Mouse (Mus musculus): ENCODE data around the gene Fras1. TPM values are rescaled to one million over a fixed set of nuclear protein-coding genes. Genes with fewer than 3 reads are reported as not detected.

The Fras1 gene
- polyA plus RNA-seq, 1 experiment, result 0.22 TPM

DNA sequence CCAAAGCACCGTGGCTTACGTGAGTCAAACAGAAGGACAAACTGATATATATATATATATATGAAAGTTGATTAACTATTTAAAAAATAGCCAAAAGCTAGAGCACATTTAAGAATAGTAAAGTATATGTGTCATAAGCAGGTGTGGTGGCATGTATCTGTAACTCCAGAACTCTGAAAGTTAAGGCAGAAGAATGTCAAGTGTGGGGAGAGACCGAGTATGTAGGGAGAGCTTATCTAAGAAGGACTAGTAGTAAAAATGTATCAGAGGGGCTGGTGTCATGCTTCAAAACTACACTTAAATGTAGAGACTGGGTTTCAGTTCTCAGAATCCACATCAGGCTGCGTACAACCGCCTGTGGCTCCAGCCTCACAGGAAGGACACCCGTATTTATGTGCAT is 423.7 kb downstream of the Fras1 start:
- Histone ChIP-seq H3K4me3 (ENCODE audit: control insufficient read depth, low read depth, low read length) (no peak overlapping the region), H3K36me3 (ENCODE audit: control insufficient read depth, insufficient read depth, low read length) (no peaks in the 10 kb centered on the region), H3K4me1 (ENCODE audit: control insufficient read depth, insufficient read depth, low read length) (peaks cover 4% of the 10 kb centered on the region), H3K27ac (ENCODE audit: control insufficient read depth, insufficient read depth, low read depth, low read length) (no peak overlapping the region), H3K27me3 (ENCODE audit: control insufficient read depth, insufficient read depth, low read length) (no peaks in the 10 kb centered on the region)
- TF ChIP-seq CTCF (IDR thresholded peaks at IDR 0.05; ENCODE audit: control insufficient read depth, insufficient read depth, insufficient replicate concordance, low read depth, low read length) (no peak), POLR2A (IDR thresholded peaks at IDR 0.05; ENCODE audit: control insufficient read depth, low read depth, low read length) (no peak)

DNA sequence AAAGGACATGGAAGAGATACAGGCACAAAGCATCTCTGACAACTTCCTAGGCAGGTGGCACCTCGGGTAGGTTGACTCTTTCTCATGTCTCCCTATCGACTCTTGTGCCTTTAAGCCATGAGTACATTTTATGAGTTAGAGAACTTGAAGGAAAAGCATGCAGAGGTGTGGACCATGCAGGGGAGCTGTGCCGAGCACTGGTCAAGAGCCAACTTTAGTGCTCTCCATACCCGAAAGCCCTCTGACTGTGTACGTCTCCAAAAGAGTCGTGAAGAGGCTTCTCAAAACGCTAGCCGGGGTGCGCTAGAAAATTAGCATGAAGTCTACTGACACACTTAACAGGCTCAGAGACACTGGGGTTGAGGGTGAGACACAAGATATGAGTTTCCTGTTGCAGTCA is 425.4 kb downstream of the Fras1 start:
- no peak overlapping the region for H3K4me3 ChIP-seq (ENCODE audit: control insufficient read depth, low read depth, low read length)
- no peaks in the 10 kb centered on the region for H3K36me3 ChIP-seq (ENCODE audit: control insufficient read depth, insufficient read depth, low read length)
- TF ChIP-seq CTCF (IDR thresholded peaks at IDR 0.05; ENCODE audit: control insufficient read depth, insufficient read depth, insufficient replicate concordance, low read depth, low read length) (no peak), POLR2A (IDR thresholded peaks at IDR 0.05; ENCODE audit: control insufficient read depth, low read depth, low read length) (no peak)
- no peaks in the 10 kb centered on the region for H3K4me1 ChIP-seq (ENCODE audit: control insufficient read depth, insufficient read depth, low read length)
- no peaks in the 10 kb centered on the region for H3K27me3 ChIP-seq (ENCODE audit: control insufficient read depth, insufficient read depth, low read length)
- H3K27ac ChIP-seq (ENCODE audit: control insufficient read depth, insufficient read depth, low read depth, low read length), result no peak overlapping the region

GRCm38 (mm10) chr5:96799969-96800368 is 426.2 kb downstream of the Fras1 start:
- TF ChIP-seq POLR2A (IDR thresholded peaks at IDR 0.05; ENCODE audit: control insufficient read depth, low read depth, low read length) (no peak), CTCF (IDR thresholded peaks at IDR 0.05; ENCODE audit: control insufficient read depth, insufficient read depth, insufficient replicate concordance, low read depth, low read length) (no peak)
- Histone ChIP-seq H3K4me1 (ENCODE audit: control insufficient read depth, insufficient read depth, low read length) (no peaks in the 10 kb centered on the region), H3K27me3 (ENCODE audit: control insufficient read depth, insufficient read depth, low read length) (no peaks in the 10 kb centered on the region)

DNA sequence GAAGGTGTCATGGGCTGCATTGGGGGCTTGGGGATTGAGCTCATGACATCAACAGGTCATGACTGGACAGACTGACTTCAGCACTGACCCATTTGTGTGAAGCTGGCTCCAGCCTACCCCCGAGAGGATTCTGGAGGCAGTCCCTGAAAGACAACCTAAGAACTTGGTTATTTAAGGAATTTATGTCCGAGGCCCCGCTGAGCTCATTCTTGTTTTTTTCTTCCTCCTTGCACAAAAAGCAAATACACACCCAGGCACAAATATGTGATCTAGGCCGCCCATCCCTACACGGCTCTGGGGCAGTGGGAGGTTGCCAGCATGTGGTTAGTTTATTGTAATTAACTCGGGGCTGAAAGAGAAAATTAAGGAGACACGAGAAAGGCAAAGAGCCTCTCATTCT is 428.4 kb downstream of the Fras1 start:
- TF ChIP-seq CTCF (IDR thresholded peaks at IDR 0.05; ENCODE audit: control insufficient read depth, insufficient read depth, insufficient replicate concordance, low read depth, low read length) (no peak), POLR2A (IDR thresholded peaks at IDR 0.05; ENCODE audit: control insufficient read depth, low read depth, low read length) (no peak)
- Histone ChIP-seq H3K36me3 (ENCODE audit: control insufficient read depth, insufficient read depth, low read length) (no peaks in the 10 kb centered on the region), H3K4me3 (ENCODE audit: control insufficient read depth, low read depth, low read length) (no peak overlapping the region), H3K27me3 (ENCODE audit: control insufficient read depth, insufficient read depth, low read length) (no peaks in the 10 kb centered on the region), H3K4me1 (ENCODE audit: control insufficient read depth, insufficient read depth, low read length) (no peaks in the 10 kb centered on the region), H3K27ac (ENCODE audit: control insufficient read depth, insufficient read depth, low read depth, low read length) (no peak overlapping the region)

More at GRCm38 (mm10) chr5:96799969-96800368, 426.2 kb downstream of the Fras1 start:
- H3K36me3 ChIP-seq (ENCODE audit: control insufficient read depth, insufficient read depth, low read length), result no peaks in the 10 kb centered on the region
- H3K4me3 ChIP-seq (ENCODE audit: control insufficient read depth, low read depth, low read length), result no peak overlapping the region
- no peak overlapping the region for H3K27ac ChIP-seq (ENCODE audit: control insufficient read depth, insufficient read depth, low read depth, low read length)

DNA sequence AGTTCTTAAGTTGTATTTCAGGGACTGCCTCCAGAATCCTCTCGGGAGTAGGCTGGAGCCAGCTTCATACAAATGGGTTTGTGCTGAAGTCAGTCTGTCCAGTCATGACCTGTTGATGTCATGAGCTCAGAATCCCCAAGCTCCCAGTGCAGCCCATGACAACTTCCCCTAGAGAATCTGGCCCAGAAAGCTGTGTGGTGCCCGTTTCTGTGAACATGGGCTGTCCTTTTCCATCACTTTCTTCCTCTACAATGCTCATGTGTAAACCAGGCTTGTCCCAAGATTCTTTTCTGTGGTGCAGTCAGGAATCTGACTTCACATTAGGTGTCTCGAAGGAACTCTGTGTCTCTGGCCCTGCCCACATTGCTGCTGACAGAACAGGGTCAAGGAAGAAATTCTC is 429.3 kb downstream of the Fras1 start:
- Histone ChIP-seq H3K27ac (ENCODE audit: control insufficient read depth, insufficient read depth, low read depth, low read length) (no peak overlapping the region), H3K4me3 (ENCODE audit: control insufficient read depth, low read depth, low read length) (no peak overlapping the region), H3K4me1 (ENCODE audit: control insufficient read depth, insufficient read depth, low read length) (no peaks in the 10 kb centered on the region), H3K36me3 (ENCODE audit: control insufficient read depth, insufficient read depth, low read length) (no peaks in the 10 kb centered on the region), H3K27me3 (ENCODE audit: control insufficient read depth, insufficient read depth, low read length) (no peaks in the 10 kb centered on the region)
- no peak for TF ChIP-seq CTCF (IDR thresholded peaks at IDR 0.05; ENCODE audit: control insufficient read depth, insufficient read depth, insufficient replicate concordance, low read depth, low read length)
- TF ChIP-seq POLR2A (IDR thresholded peaks at IDR 0.05; ENCODE audit: control insufficient read depth, low read depth, low read length), result no peak

- H3K36me3 ChIP-seq (ENCODE audit: control insufficient read depth, insufficient read depth, low read length), result no peaks in the 10 kb centered on the region
- H3K4me1 ChIP-seq (ENCODE audit: control insufficient read depth, insufficient read depth, low read length), result no peaks in the 10 kb centered on the region
- H3K27ac ChIP-seq (ENCODE audit: control insufficient read depth, insufficient read depth, low read depth, low read length), result no peak overlapping the region
- TF ChIP-seq CTCF (IDR thresholded peaks at IDR 0.05; ENCODE audit: control insufficient read depth, insufficient read depth, insufficient replicate concordance, low read depth, low read length) (no peak), POLR2A (IDR thresholded peaks at IDR 0.05; ENCODE audit: control insufficient read depth, low read depth, low read length) (no peak)
- H3K27me3 ChIP-seq (ENCODE audit: control insufficient read depth, insufficient read depth, low read length), result no peaks in the 10 kb centered on the region
- H3K4me3 ChIP-seq (ENCODE audit: control insufficient read depth, low read depth, low read length), result no peak overlapping the region
Measured at GRCm38 (mm10) chr5:96804304-96804703, 430.5 kb downstream of the Fras1 start.

- Histone ChIP-seq H3K27ac (ENCODE audit: control insufficient read depth, insufficient read depth, low read depth, low read length) (no peak overlapping the region), H3K4me3 (ENCODE audit: control insufficient read depth, low read depth, low read length) (no peak overlapping the region), H3K4me1 (ENCODE audit: control insufficient read depth, insufficient read depth, low read length) (no peaks in the 10 kb centered on the region), H3K36me3 (ENCODE audit: control insufficient read depth, insufficient read depth, low read length) (no peaks in the 10 kb centered on the region), H3K27me3 (ENCODE audit: control insufficient read depth, insufficient read depth, low read length) (no peaks in the 10 kb centered on the region)
- TF ChIP-seq POLR2A (IDR thresholded peaks at IDR 0.05; ENCODE audit: control insufficient read depth, low read depth, low read length), result no peak
- no peak for TF ChIP-seq CTCF (IDR thresholded peaks at IDR 0.05; ENCODE audit: control insufficient read depth, insufficient read depth, insufficient replicate concordance, low read depth, low read length)
Measured at GRCm38 (mm10) chr5:96804813-96805212, 431.1 kb downstream of the Fras1 start.

GRCm38 (mm10) chr5:96810620-96811019 is 436.9 kb downstream of the Fras1 start:
- Histone ChIP-seq H3K27me3 (ENCODE audit: control insufficient read depth, insufficient read depth, low read length) (no peaks in the 10 kb centered on the region), H3K36me3 (ENCODE audit: control insufficient read depth, insufficient read depth, low read length) (no peaks in the 10 kb centered on the region), H3K27ac (ENCODE audit: control insufficient read depth, insufficient read depth, low read depth, low read length) (no peak overlapping the region), H3K4me3 (ENCODE audit: control insufficient read depth, low read depth, low read length) (no peak overlapping the region), H3K4me1 (ENCODE audit: control insufficient read depth, insufficient read depth, low read length) (no peaks in the 10 kb centered on the region)
- no peak for TF ChIP-seq CTCF (IDR thresholded peaks at IDR 0.05; ENCODE audit: control insufficient read depth, insufficient read depth, insufficient replicate concordance, low read depth, low read length)

Measured in testis, adult 2 months (tissue).